Mouse (Mus musculus): ENCODE measurements around the gene Stim2. TPM values are rescaled to one million over a fixed set of nuclear protein-coding genes. Genes with fewer than 3 reads are reported as not detected.

The Stim2 gene
- total and polyA plus RNA-seq, 3 experiments, result 11.7 to 18.6 TPM; not detected in 1

DNA sequence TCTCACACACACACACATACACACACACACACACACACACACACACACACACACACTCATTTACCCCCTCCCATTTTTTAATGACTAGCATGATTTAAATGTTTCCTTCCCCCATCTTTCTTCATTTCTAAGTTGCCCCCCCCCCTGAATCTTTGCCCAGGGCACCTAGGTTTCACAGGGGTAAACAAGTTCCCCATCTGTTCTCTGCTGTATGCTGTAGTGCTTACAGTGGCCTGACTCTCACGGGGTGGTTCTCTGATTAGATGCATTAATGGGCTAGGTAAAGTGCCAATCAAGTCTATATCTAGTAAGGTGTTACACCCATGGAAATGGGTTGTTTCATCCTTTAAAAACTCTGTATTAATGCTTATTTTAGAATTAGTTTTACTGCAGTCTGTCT, 103.7 kb downstream of the Stim2 start:
- H3K9me3 ChIP-seq (replicated peaks; ENCODE audit: insufficient read depth, low read length), result no peaks in the 10 kb centered on the region
- no peaks in the 10 kb centered on the region for H3K79me2 ChIP-seq (ENCODE audit: control insufficient read depth, insufficient read depth, low read length, poor library complexity)
- no peak overlapping the region for H3K9ac ChIP-seq (ENCODE audit: control insufficient read depth, low read depth, low read length, poor library complexity, severe bottlenecking)
- H3K36me3 ChIP-seq (ENCODE audit: control insufficient read depth in 1 of 2, insufficient read depth in 2 of 2, low read length in 2 of 2), result peaks cover 2 to 13% of the 10 kb centered on the region in 2 experiments
- DNase-seq (ENCODE audit: low read depth, low spot score), result no peak
- H3K27me3 ChIP-seq (ENCODE audit: control insufficient read depth in 1 of 2, insufficient read depth in 2 of 2, low read length in 2 of 2), result no peaks in the 10 kb centered on the region
- H3K27ac ChIP-seq (ENCODE audit: control insufficient read depth, low read depth, low read length), result no peak overlapping the region
- TF ChIP-seq CHD2 (IDR thresholded peaks at IDR 0.05; ENCODE audit: low read length) (no peak), MEF2A (IDR thresholded peaks at IDR 0.05; ENCODE audit: extremely low read depth, insufficient replicate concordance, low read depth, low read length, poor library complexity, severe bottlenecking) (no peak), MAFK (IDR thresholded peaks at IDR 0.05; ENCODE audit: borderline replicate concordance, low read depth, low read length) (no peak), NRF1 (IDR thresholded peaks at IDR 0.05; ENCODE audit: insufficient read depth, low read depth, low read length, poor library complexity, severe bottlenecking) (no peak), E2F4 (IDR thresholded peaks at IDR 0.05; ENCODE audit: borderline replicate concordance, low read depth, low read length) (no peak), CTCF (IDR thresholded peaks at IDR 0.05 in 2 of 3, conservative IDR thresholded peaks at IDR 0.05 in 1 of 3; ENCODE audit: control insufficient read depth in 1 of 3, insufficient read depth in 1 of 3, low read depth in 2 of 3, low read length in 3 of 3, poor library complexity in 1 of 3, severe bottlenecking in 1 of 3) (no peak), UBTF (IDR thresholded peaks at IDR 0.05; ENCODE audit: borderline replicate concordance, insufficient read depth, low read depth, low read length) (no peak), USF1 (IDR thresholded peaks at IDR 0.05; ENCODE audit: low read depth, low read length) (no peak)
- H3K4me1 ChIP-seq (ENCODE audit: control insufficient read depth in 1 of 2, insufficient read depth in 2 of 2, low read length in 2 of 2), result peaks cover 8 to 9% of the 10 kb centered on the region in 2 experiments; a peak in 3 of 4 replicates
- no peak overlapping the region for H3K4me3 ChIP-seq (ENCODE audit: control insufficient read depth in 1 of 2, insufficient read depth in 1 of 2, low read depth in 2 of 2, low read length in 2 of 2)

DNA sequence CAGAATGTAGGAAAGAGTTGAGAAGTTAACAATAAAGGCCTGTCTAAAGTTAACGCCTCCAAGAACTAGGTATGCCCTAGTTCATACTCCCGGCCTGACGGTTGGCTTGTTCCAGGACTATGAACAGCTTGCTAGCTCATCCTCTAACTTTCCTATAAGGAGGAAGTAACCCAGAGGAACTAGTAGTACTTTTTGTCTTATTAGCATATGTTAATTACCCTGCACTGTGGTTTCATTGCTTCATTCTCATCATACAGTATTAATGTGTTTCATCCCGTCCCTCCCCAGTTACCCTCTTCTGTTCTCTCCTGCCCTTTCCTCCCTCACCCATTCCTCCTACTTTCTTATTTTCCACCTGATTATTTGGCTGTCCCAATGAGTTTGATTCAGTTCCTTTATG, 108.4 kb downstream of the Stim2 start:
- no peaks in the 10 kb centered on the region for H3K27me3 ChIP-seq (ENCODE audit: control insufficient read depth in 1 of 2, insufficient read depth in 2 of 2, low read length in 2 of 2)
- no peak for DNase-seq (ENCODE audit: low read depth, low spot score)
- H3K27ac ChIP-seq (ENCODE audit: control insufficient read depth, low read depth, low read length), result no peak overlapping the region
- TF ChIP-seq RAD21 (IDR thresholded peaks at IDR 0.05; ENCODE audit: low read depth, low read length), result no peak
- no peak for TF ChIP-seq CTCF (IDR thresholded peaks at IDR 0.05 in 2 of 3, conservative IDR thresholded peaks at IDR 0.05 in 1 of 3; ENCODE audit: control insufficient read depth in 1 of 3, insufficient read depth in 1 of 3, low read depth in 2 of 3, low read length in 3 of 3, poor library complexity in 1 of 3, severe bottlenecking in 1 of 3)
- no peak for TF ChIP-seq TAL1 (IDR thresholded peaks at IDR 0.05; ENCODE audit: low read length)
- no peak for TF ChIP-seq USF2 (IDR thresholded peaks at IDR 0.05; ENCODE audit: borderline replicate concordance in 1 of 2, insufficient read depth in 1 of 2, low read depth in 1 of 2, low read length in 2 of 2)
- no peak for TF ChIP-seq SIN3A (IDR thresholded peaks at IDR 0.05; ENCODE audit: low read length)
- H3K79me2 ChIP-seq (ENCODE audit: control insufficient read depth, insufficient read depth, low read length, poor library complexity), result no peaks in the 10 kb centered on the region
- H3K9me3 ChIP-seq (replicated peaks; ENCODE audit: insufficient read depth, low read length), result no peaks in the 10 kb centered on the region
- no peak overlapping the region for H3K9ac ChIP-seq (ENCODE audit: control insufficient read depth, low read depth, low read length, poor library complexity, severe bottlenecking)
- H3K4me1 ChIP-seq (ENCODE audit: control insufficient read depth in 1 of 2, insufficient read depth in 2 of 2, low read length in 2 of 2), result no peaks in the 10 kb centered on the region
- peaks cover 0 to 2% of the 10 kb centered on the region in 2 experiments; a peak in 2 of 4 replicates for H3K36me3 ChIP-seq (ENCODE audit: control insufficient read depth in 1 of 2, insufficient read depth in 2 of 2, low read length in 2 of 2)
- H3K4me3 ChIP-seq (ENCODE audit: control insufficient read depth in 1 of 2, insufficient read depth in 1 of 2, low read depth in 2 of 2, low read length in 2 of 2), result no peak overlapping the region

DNA sequence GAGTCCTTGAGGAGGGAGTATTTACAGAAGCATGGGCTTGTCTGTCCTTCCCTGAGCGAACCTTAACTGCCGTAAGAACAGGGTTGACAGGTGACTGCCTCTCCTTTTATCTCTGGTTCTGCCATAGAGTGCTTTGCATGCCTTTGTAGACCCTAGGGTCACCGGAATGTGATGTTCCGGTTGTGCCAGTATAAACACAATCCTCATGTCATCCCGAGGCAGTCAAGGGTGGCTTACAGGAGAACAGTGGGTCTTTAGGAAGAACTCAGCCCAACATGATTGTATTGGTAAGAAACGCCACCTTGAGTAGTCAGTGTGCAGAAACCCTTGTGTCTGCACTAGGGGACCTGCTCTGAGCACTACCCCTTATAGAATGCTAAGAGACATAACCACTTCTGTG, 108.8 kb downstream of the Stim2 start:
- H3K4me1 ChIP-seq (ENCODE audit: control insufficient read depth in 1 of 2, insufficient read depth in 2 of 2, low read length in 2 of 2), result no peaks in the 10 kb centered on the region
- H3K79me2 ChIP-seq (ENCODE audit: control insufficient read depth, insufficient read depth, low read length, poor library complexity), result no peaks in the 10 kb centered on the region
- no peak overlapping the region for H3K4me3 ChIP-seq (ENCODE audit: control insufficient read depth in 1 of 2, insufficient read depth in 1 of 2, low read depth in 2 of 2, low read length in 2 of 2)
- TF ChIP-seq USF2 (IDR thresholded peaks at IDR 0.05; ENCODE audit: borderline replicate concordance in 1 of 2, insufficient read depth in 1 of 2, low read depth in 1 of 2, low read length in 2 of 2) (no peak), MEF2A (IDR thresholded peaks at IDR 0.05; ENCODE audit: extremely low read depth, insufficient replicate concordance, low read depth, low read length, poor library complexity, severe bottlenecking) (no peak), GATA1 (IDR thresholded peaks at IDR 0.05; ENCODE audit: low read depth, low read length) (no peak)
- H3K27me3 ChIP-seq (ENCODE audit: control insufficient read depth in 1 of 2, insufficient read depth in 2 of 2, low read length in 2 of 2), result no peaks in the 10 kb centered on the region
- no peak for DNase-seq (ENCODE audit: low read depth, low spot score)
- H3K27ac ChIP-seq (ENCODE audit: control insufficient read depth, low read depth, low read length), result no peak overlapping the region
- H3K36me3 ChIP-seq (ENCODE audit: control insufficient read depth in 1 of 2, insufficient read depth in 2 of 2, low read length in 2 of 2), result peaks cover 0 to 2% of the 10 kb centered on the region in 2 experiments; a peak in 2 of 4 replicates
- no peak overlapping the region for H3K9ac ChIP-seq (ENCODE audit: control insufficient read depth, low read depth, low read length, poor library complexity, severe bottlenecking)
- H3K9me3 ChIP-seq (replicated peaks; ENCODE audit: insufficient read depth, low read length), result no peaks in the 10 kb centered on the region

All from MEL (cell line).